In the genomic region with DNA sequence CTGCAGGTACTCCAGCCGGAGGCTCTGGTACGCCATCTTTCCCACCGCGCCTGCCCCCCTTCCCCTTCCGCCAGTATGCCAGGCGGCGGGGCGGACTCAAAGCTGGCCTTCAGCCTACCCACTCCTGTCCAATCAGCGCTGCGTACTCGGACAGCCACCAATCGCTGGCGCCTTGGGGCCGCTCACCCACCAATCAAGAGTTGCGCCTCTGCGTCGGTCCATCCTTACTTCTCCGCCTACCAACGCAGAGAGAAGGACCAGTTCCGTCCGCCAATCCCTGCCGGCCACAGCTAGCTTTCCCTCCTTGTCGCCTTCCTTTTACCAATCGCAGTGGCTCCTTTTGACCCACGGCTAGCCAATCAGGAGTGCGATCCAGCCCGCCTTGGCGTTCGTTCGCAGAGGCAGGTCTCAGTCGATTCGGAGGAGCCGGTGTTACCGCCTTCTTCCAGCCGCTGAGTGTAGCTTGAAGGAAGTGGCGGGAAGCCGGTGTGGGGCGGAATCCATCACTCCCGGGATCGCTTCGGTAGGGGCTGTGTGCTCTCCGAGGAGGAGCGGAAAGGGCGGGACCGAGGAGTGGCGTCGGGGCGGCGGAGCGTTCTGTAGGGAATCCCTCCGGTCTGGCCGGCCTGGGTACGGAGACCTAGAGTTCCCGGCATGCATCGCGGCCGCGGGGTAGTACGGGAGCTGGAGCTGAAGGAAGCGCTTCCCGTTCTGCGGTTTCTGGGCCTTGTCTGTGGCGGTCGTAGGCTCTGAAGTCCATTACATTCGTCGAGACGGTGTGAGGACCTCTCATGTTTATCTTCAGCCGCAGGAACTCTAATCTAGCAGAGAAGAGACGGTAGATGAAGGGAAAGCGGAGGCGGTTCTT, we compare ENCODE assay signal across 8 mouse cellular contexts. TPM values are rescaled to one million over a fixed set of nuclear protein-coding genes. Genes with fewer than 3 reads are reported as not detected.
DNase-seq lines count a peak whose midpoint lies in the region; ATAC-seq lines count a peak whose summit lies in the region.

A gene (plus strand): TSS at position 411 of the 868 bp plus-strand sequence.
A gene (minus strand): TSS at position 641 of the 868 bp plus-strand sequence.

- H3K36me3 ChIP-seq in heart, embryonic 13.5 days = peaks cover 48% of the 10 kb centered on the region
- peaks cover 42% of the 10 kb centered on the region for H3K36me3 ChIP-seq in liver, embryonic 12.5 days
- no peaks in the 10 kb centered on the region for H3K36me3 ChIP-seq in stomach, embryonic 15.5 days

- H3K9me3 ChIP-seq in heart, embryonic 13.5 days = no peaks in the 10 kb centered on the region
- no peaks in the 10 kb centered on the region for H3K9me3 ChIP-seq in liver, embryonic 12.5 days (replicated peaks)
- H3K9me3 ChIP-seq in stomach, embryonic 15.5 days = no peaks in the 10 kb centered on the region

- WGBS in heart, embryonic 13.5 days = under 1% methylated on average over 69 of the region's 71 CpGs
- WGBS in liver, embryonic 12.5 days (ENCODE audit: insufficient replicate concordance) = under 1% methylated on average over 71 of the region's 71 CpGs
- WGBS in stomach, embryonic 15.5 days = under 1% methylated on average over 71 of the region's 71 CpGs

- H3K27me3 ChIP-seq in heart, embryonic 13.5 days (replicated peaks) = no peaks in the 10 kb centered on the region
- no peaks in the 10 kb centered on the region for H3K27me3 ChIP-seq in liver, embryonic 12.5 days (replicated peaks)
- no peaks in the 10 kb centered on the region for H3K27me3 ChIP-seq in stomach, embryonic 15.5 days (replicated peaks)

- H3K4me3 ChIP-seq in brown adipose tissue, adult 24 weeks (ENCODE audit: insufficient read depth, low read depth, low read length) = peak within 1 kb of the TSS; percentile 77
- peak within 1 kb of the TSS; percentile 71 for H3K4me3 ChIP-seq in heart, embryonic 13.5 days
- peak within 1 kb of the TSS; percentile 83 for H3K4me3 ChIP-seq in liver, embryonic 12.5 days
- peak within 1 kb of the TSS; percentile 86 for H3K4me3 ChIP-seq in stomach, embryonic 15.5 days (replicated peaks)

- H3K9ac ChIP-seq in heart, embryonic 13.5 days = peak within 1 kb of the TSS; percentile 88
- H3K9ac ChIP-seq in liver, embryonic 12.5 days = peak within 1 kb of the TSS; percentile 84
- peak within 1 kb of the TSS; percentile 91 for H3K9ac ChIP-seq in stomach, embryonic 15.5 days

- DNase-seq in CD4-positive, CD25-positive, alpha-beta regulatory T cell, adult 2 months (ENCODE audit: low read depth, low spot score) = peak; percentile 99
- peak; percentile 94 for DNase-seq in fat pad, adult 2 months (ENCODE audit: extremely low read depth, low read depth, low spot score)
- DNase-seq in kidney, postnatal 10 days = peak; percentile 98
- peak; percentile 98 for DNase-seq in natural killer cell, adult 2 months (ENCODE audit: low spot score in 2 of 2)

- peak within 1 kb of the TSS; percentile 81 for H3K27ac ChIP-seq in brown adipose tissue, adult 24 weeks (replicated peaks; ENCODE audit: low read depth, low read length)
- peak within 1 kb of the TSS; percentile 95 for H3K27ac ChIP-seq in heart, embryonic 13.5 days (replicated peaks)
- H3K27ac ChIP-seq in liver, embryonic 12.5 days = peak within 1 kb of the TSS; percentile 93
- peak within 1 kb of the TSS; percentile 93 for H3K27ac ChIP-seq in stomach, embryonic 15.5 days

- H3K4me2 ChIP-seq in heart, embryonic 13.5 days = peak within 1 kb of the TSS; percentile 96
- peak within 1 kb of the TSS; percentile 92 for H3K4me2 ChIP-seq in liver, embryonic 12.5 days
- H3K4me2 ChIP-seq in stomach, embryonic 15.5 days = peak within 1 kb of the TSS; percentile 83

- peak; percentile 100 for ATAC-seq in heart, embryonic 13.5 days (ENCODE audit: extremely low read depth, insufficient number of reproducible peaks, low FRiP score, low TSS enrichment)
- ATAC-seq in liver, embryonic 12.5 days = peak; percentile 98
- ATAC-seq in stomach, embryonic 15.5 days (ENCODE audit: insufficient read depth, low FRiP score, low read depth) = peak; percentile 100

- H3K4me1 ChIP-seq in brown adipose tissue, adult 24 weeks (ENCODE audit: control insufficient read depth, insufficient read depth, insufficient read length, low read length) = 0 out of 2 replicates have a peak, but pooled peaks cover 3% of the 10 kb centered on the region
- H3K4me1 ChIP-seq in heart, embryonic 13.5 days = peaks cover 47% of the 10 kb centered on the region
- peaks cover 54% of the 10 kb centered on the region for H3K4me1 ChIP-seq in liver, embryonic 12.5 days
- peaks cover 6% of the 10 kb centered on the region; the same call in 1 of the 2 replicates for H3K4me1 ChIP-seq in stomach, embryonic 15.5 days

RNA-seq across cellular contexts. Expression of the first gene that starts in this region (rescaled TPM):
- 6.8 and 13.4 TPM in 2 replicates for polyA plus RNA-seq in brown adipose tissue, adult 24 weeks (2012; ENCODE audit: insufficient read depth, insufficient read length, missing spikeins)
- 22.6 and 24.5 TPM in 2 replicates for polyA plus RNA-seq in heart, embryonic 13.5 days (2015; fragmentation: Nextera tagmentation; extraction: Ambion mirVana)
- polyA plus RNA-seq in liver, embryonic 12.5 days (2016; fragmentation: Nextera tagmentation; extraction: Ambion mirVana) = 29.3 and 31.4 TPM in 2 replicates
- polyA plus RNA-seq in stomach, embryonic 15.5 days (2015; fragmentation: Nextera tagmentation; extraction: Ambion mirVana) = 37.7 and 40.0 TPM in 2 replicates

RNA-seq across cellular contexts. Expression of the second gene that starts in this region (rescaled TPM):
- polyA plus RNA-seq in brown adipose tissue, adult 24 weeks (2012; ENCODE audit: insufficient read depth, insufficient read length, missing spikeins) = 45.4 and 48.1 TPM in 2 replicates
- 30.8 and 35.6 TPM in 2 replicates for polyA plus RNA-seq in heart, embryonic 13.5 days (2015; fragmentation: Nextera tagmentation; extraction: Ambion mirVana)
- 34.8 and 41.4 TPM in 2 replicates for polyA plus RNA-seq in liver, embryonic 12.5 days (2016; fragmentation: Nextera tagmentation; extraction: Ambion mirVana)
- 52.5 and 61.6 TPM in 2 replicates for polyA plus RNA-seq in stomach, embryonic 15.5 days (2015; fragmentation: Nextera tagmentation; extraction: Ambion mirVana)

Comparison
In these comparisons a context has a peak if more than half of its experiments do, and no peak if none do; other contexts are left out.
1. Peak in every context shown above with its lines: DNase-seq, ATAC-seq, H3K4me3 ChIP-seq and H3K27ac ChIP-seq.